Mouse (Mus musculus) megakaryocyte, embryonic 14.5 days (primary cell): ENCODE results near the gene Slc25a38.

Experiments used
- FLI1 ChIP-seq: IDR thresholded peaks from 2 replicates; pipeline ENCODE4 v1.6.1; 2012; ENCODE audit warnings: low read length, inconsistent platforms, mixed read lengths
- GATA1 ChIP-seq: IDR thresholded peaks from 3 replicates; pipeline ENCODE4 v1.6.1; 2012; ENCODE audit warnings: mixed read lengths, low read length, inconsistent platforms, borderline replicate concordance

- TF ChIP-seq FLI1 = no peak
- no peak for TF ChIP-seq GATA1
Measured at GRCm38 (mm10) chr9:120132980-120133754, 23.0 kb downstream of the Slc25a38 start.
